Mouse (Mus musculus) small intestine, adult 2 months (tissue): ENCODE measurements around the gene Vti1a. TPM values are rescaled to one million over a fixed set of nuclear protein-coding genes. Genes with fewer than 3 reads are reported as not detected.

Experiments used
- H3K27ac ChIP-seq: fragments of 200-500 bp; 2 replicates; pipeline ENCODE4 v1.5.1; 2012; ENCODE audit warnings: low read depth, low read length, control low read depth, inconsistent platforms; ENCODE audit not compliant: insufficient read depth
- H3K27me3 ChIP-seq: fragments of 200-500 bp; 2 replicates; pipeline ENCODE4 v1.6.1; 2012; ENCODE audit warnings: mild to moderate bottlenecking, moderate library complexity, low read length, inconsistent platforms; ENCODE audit not compliant: control insufficient read depth, insufficient read depth
- H3K36me3 ChIP-seq: fragments of 200-500 bp; 2 replicates; pipeline ENCODE4 v1.6.1; 2012; ENCODE audit warnings: mild to moderate bottlenecking, low read length, control low read depth, inconsistent platforms; ENCODE audit not compliant: control insufficient read depth, insufficient read depth
- H3K4me1 ChIP-seq: fragments of 200-500 bp; 2 replicates; pipeline ENCODE4 v1.6.1; 2012; ENCODE audit warnings: low read length, inconsistent platforms, mixed read lengths; ENCODE audit not compliant: control insufficient read depth, insufficient read depth, insufficient read length
- H3K4me3 ChIP-seq: fragments of 200-500 bp; 2 replicates; pipeline ENCODE4 v1.5.1; 2012; ENCODE audit warnings: low read depth, mild to moderate bottlenecking, control low read depth, inconsistent platforms, low read length, moderate library complexity
- CTCF ChIP-seq: fragments of 200-500 bp; IDR thresholded peaks from 2 replicates; pipeline ENCODE4 v1.5.1; 2012; ENCODE audit warnings: low read depth, mild to moderate bottlenecking, control low read depth, inconsistent platforms, low read length, moderate library complexity, mixed read lengths; ENCODE audit not compliant: insufficient replicate concordance, insufficient read length; ENCODE audit errors: extremely low read depth
- POLR2A ChIP-seq: fragments of 200-500 bp; IDR thresholded peaks from 2 replicates; pipeline ENCODE4 v1.6.1; 2012; ENCODE audit warnings: low read depth, mild to moderate bottlenecking, control low read depth, inconsistent platforms, low read length, moderate library complexity
- WGBS: fragments of 180-500 bp; shearing (Covaris S2); methylation state at CpG from one replicate; pipeline ENCODE4 v1.1.7; 2018; 5-methylcytosine and 5-hydroxymethylcytosine counted together
- polyA plus RNA-seq: library from polyadenylated mRNA; depleted of rRNA; stranded (reverse); fragments of >200 nt; gene quantifications from 2 replicates; pipeline ENCODE4 v1.2.3, GENCODE M21; 2012

Vti1a gene
- polyA plus RNA-seq, 1 experiment, result 8.1 TPM

- H3K27me3 ChIP-seq, result no peaks in the 10 kb centered on the region
- peaks cover 2% of the 10 kb centered on the region for H3K4me1 ChIP-seq
- H3K4me3 ChIP-seq, result no peak overlapping the region
- 94% methylated on average over 7 of the region's 7 CpGs for WGBS
- TF ChIP-seq CTCF (no peak), POLR2A (no peak)
- no peak overlapping the region for H3K27ac ChIP-seq
- no peaks in the 10 kb centered on the region for H3K36me3 ChIP-seq
Measured at GRCm38 (mm10) chr19:55536273-55536937, 220.3 kb downstream of the Vti1a start.

GRCm38 (mm10) chr19:55537691-55538090 lies 221.6 kb downstream of the Vti1a start:
- 59% methylated on average over 6 of the region's 6 CpGs for WGBS
- Histone ChIP-seq H3K27me3 (no peaks in the 10 kb centered on the region), H3K4me3 (no peak overlapping the region), H3K27ac (no peak overlapping the region), H3K36me3 (no peaks in the 10 kb centered on the region), H3K4me1 (no peaks in the 10 kb centered on the region; the same call in 1 of the 2 replicates)
- TF ChIP-seq CTCF (peak; percentile 47; the same call in 1 of the 2 replicates), POLR2A (no peak)

GRCm38 (mm10) chr19:55541641-55542040 lies 225.5 kb downstream of the Vti1a start:
- Histone ChIP-seq H3K27me3 (no peaks in the 10 kb centered on the region), H3K27ac (no peak overlapping the region), H3K4me3 (no peak overlapping the region), H3K36me3 (no peaks in the 10 kb centered on the region), H3K4me1 (no peaks in the 10 kb centered on the region)
- no peak for TF ChIP-seq POLR2A
- no peak for TF ChIP-seq CTCF
- WGBS, result 80% methylated on average over 5 of the region's 5 CpGs

GRCm38 (mm10) chr19:55542461-55542860 lies 226.4 kb downstream of the Vti1a start:
- TF ChIP-seq POLR2A (no peak), CTCF (no peak)
- no peaks in the 10 kb centered on the region for H3K4me1 ChIP-seq
- WGBS, result 67% methylated on average over 6 of the region's 6 CpGs
- no peak overlapping the region for H3K4me3 ChIP-seq
- no peak overlapping the region for H3K27ac ChIP-seq
- H3K36me3 ChIP-seq, result no peaks in the 10 kb centered on the region
- no peaks in the 10 kb centered on the region for H3K27me3 ChIP-seq

- TF ChIP-seq POLR2A, result no peak
- TF ChIP-seq CTCF, result no peak
- 95% methylated on average over 9 of the region's 9 CpGs for WGBS
- H3K4me1 ChIP-seq, result no peaks in the 10 kb centered on the region
- no peak overlapping the region for H3K4me3 ChIP-seq
- H3K36me3 ChIP-seq, result no peaks in the 10 kb centered on the region
- H3K27me3 ChIP-seq, result no peaks in the 10 kb centered on the region
- H3K27ac ChIP-seq, result no peak overlapping the region
Measured at GRCm38 (mm10) chr19:55543188-55543587, 227.1 kb downstream of the Vti1a start.

GRCm38 (mm10) chr19:55544498-55544897 lies 228.4 kb downstream of the Vti1a start:
- H3K4me3 ChIP-seq, result no peak overlapping the region
- no peaks in the 10 kb centered on the region for H3K4me1 ChIP-seq
- H3K27ac ChIP-seq, result no peak overlapping the region
- H3K36me3 ChIP-seq, result no peaks in the 10 kb centered on the region
- TF ChIP-seq CTCF, result no peak
- no peak for TF ChIP-seq POLR2A
- H3K27me3 ChIP-seq, result no peaks in the 10 kb centered on the region
- 65% methylated on average over 5 of the region's 5 CpGs for WGBS

- 19% methylated on average over 9 of the region's 9 CpGs for WGBS
- Histone ChIP-seq H3K27ac (no peak overlapping the region), H3K4me3 (no peak overlapping the region), H3K36me3 (no peaks in the 10 kb centered on the region), H3K4me1 (no peaks in the 10 kb centered on the region; the same call in 1 of the 2 replicates), H3K27me3 (no peaks in the 10 kb centered on the region)
- TF ChIP-seq CTCF (peak; percentile 82; the same call in 1 of the 2 replicates), POLR2A (no peak)
Measured at GRCm38 (mm10) chr19:55545529-55545928, 229.4 kb downstream of the Vti1a start.
